Mouse (Mus musculus) lung, adult 2 months (tissue): ENCODE measurements around the gene Qpctl.

Experiments
- CTCF ChIP-seq: fragments of 200-500 bp; IDR thresholded peaks from 2 replicates; pipeline ENCODE4 v1.5.1; 2011; ENCODE audit warnings: mild to moderate bottlenecking, low read length, control low read depth; ENCODE audit not compliant: insufficient read depth
- POLR2A ChIP-seq: fragments of 200-500 bp; IDR thresholded peaks from 2 replicates; pipeline ENCODE4 v1.6.1; 2011; ENCODE audit warnings: low read depth, mild to moderate bottlenecking, control low read depth, low read length, borderline replicate concordance; ENCODE audit errors: extremely low read depth

- TF ChIP-seq CTCF, result no peak
- no peak for TF ChIP-seq POLR2A
Observed at GRCm38 (mm10) chr7:19094471-19094825, 54.6 kb downstream of the Qpctl start, which contains the start of gene Six5.
